Mouse (Mus musculus) lung, postnatal 0 days (tissue): ENCODE results near the gene Serinc3.

Experiments used
- CTCF ChIP-seq: IDR thresholded peaks from 2 replicates; pipeline ENCODE4 v1.5.1; 2016; ENCODE audit warnings: antibody characterized with exemption, mild to moderate bottlenecking
- EP300 ChIP-seq: IDR thresholded peaks from 2 replicates; pipeline ENCODE4 v1.6.1; 2016; ENCODE audit warnings: antibody characterized with exemption, mild to moderate bottlenecking, control low read depth

GRCm38 (mm10) chr2:163663930-163664329 lies 19.0 kb upstream of the Serinc3 start:
- TF ChIP-seq CTCF: no peak
- no peak for TF ChIP-seq EP300
